Mouse (Mus musculus) layer of hippocampus, postnatal 25 days (tissue): ENCODE measurements around the gene Itm2a. TPM values are rescaled to one million over a fixed set of nuclear protein-coding genes. Genes with fewer than 3 reads are reported as not detected.

ENCODE experiments used
- DNase-seq, 2 experiments: peaks; one replicate each; pipeline ENCODE4 v3.0.0; 2022; ENCODE audit warnings: mixed read lengths in 2 of 2, low spot score in 1 of 2; ENCODE audit errors: extremely low spot score in 1 of 2
- total RNA-seq, 2 experiments: library from RNA; stranded (reverse); gene quantifications; 2 replicates each; pipeline ENCODE4 v1.2.3; 2021

Itm2a gene
- total RNA-seq, result 10 to 100 TPM; 41.4 to 45.7 TPM

DNA sequence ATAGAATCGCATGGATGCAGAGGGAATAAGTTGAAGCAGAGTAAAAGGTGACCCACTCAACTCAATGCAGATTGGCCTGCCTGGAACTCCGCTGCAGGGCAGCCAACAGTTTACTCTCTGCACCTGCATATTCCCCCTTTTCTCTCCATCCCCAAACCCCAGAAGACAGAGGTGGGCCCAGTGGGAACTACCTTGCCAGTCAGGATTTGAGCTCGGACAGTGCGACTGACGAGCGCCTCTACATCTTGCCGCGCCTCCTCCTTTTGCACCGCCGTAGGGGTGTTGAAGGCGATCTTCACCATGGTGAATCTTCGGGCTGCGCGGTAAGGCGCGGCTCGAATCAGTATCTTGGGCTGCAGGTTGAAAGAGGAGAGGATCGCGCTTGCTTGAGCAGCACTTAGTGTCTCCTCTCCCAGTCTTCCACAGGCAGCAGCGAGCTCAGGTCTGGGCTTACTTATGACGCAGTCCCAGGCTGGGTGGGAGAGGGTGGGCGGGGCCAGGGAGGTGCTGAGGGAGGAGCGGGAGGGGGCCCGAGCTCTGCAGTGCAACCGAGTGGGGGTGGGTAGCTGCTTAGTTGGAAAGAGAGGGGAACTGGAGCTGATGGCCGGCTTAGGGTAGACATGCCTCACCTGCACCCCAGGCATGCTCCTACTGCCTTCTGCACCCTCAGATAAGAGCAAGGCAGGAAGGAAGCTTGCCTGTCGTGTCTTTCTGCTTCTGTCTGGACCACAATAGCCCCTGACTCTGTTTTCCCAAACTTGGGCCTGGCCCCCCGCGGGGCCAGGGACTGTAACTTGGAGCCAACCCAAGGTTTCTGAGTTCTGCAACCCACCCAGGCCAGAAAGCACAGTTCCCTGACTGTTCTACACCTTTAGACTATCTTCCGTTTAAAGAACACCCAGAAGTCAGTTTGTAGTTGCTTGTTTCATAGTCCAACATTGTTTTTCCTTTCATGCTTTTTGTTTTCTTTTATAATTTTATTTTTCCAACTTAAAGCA is at the start of gene Itm2a:
Gene Itm2a (minus strand): TSS at position 462 of the 998 bp plus-strand sequence.
- DNase-seq, result peak; percentile 4 to 6

- peak in 1 of 2 experiments; percentile 4 for DNase-seq
These were observed 32.7 kb upstream of the Itm2a start for GRCm38 (mm10) chrX:107435887-107436286.

DNA sequence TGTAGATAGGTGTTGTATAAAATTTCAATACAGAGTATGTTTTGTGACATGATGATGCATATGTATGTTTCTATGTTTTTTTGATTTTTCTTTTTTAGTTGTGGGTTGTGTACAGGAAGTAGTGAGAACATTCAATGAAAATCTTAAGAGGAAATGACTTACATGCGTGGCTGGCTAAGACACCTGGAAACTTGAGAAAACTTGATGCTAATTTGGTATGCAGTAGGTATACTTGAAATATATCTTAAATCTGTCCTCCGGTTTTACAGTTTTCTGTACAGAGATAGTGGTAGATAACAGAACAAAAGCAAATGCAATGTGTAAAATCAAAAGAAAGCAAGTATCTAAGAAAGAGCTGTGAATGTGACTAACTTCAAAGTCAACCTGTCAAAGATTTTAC is 18.1 kb upstream of the Itm2a start:
- no peak for DNase-seq

GRCm38 (mm10) chrX:107417345-107417744 is 14.2 kb upstream of the Itm2a start:
- DNase-seq, result no peak

- no peak for DNase-seq
These were observed 12.8 kb upstream of the Itm2a start for GRCm38 (mm10) chrX:107415999-107416398.

- no peak for DNase-seq
These were observed 695 bp downstream of the Itm2a start for GRCm38 (mm10) chrX:107402481-107402880.

DNA sequence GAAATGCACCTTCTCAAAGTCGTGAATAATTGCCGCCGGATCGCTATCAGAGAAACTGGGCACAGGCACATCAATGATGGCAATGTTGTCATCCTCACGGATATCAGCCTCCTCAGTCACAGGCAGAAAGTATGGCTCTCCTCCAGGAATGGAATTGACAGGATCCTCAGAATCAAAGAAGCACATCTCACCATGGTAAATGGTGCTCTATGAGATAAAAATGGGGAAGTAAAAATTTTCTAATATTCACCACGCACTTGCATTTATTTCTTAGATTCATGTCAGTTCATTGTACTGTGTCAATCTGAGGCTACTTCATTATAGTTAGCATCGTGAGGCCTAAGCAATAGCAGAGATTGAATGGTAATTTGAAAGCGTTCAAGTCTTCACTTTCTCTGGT is 4.1 kb downstream of the Itm2a start:
- DNase-seq, result no peak

GRCm38 (mm10) chrX:107393256-107393655 is 9.9 kb downstream of the Itm2a start:
- no peak for DNase-seq

GRCm38 (mm10) chrX:107375329-107375728 is 27.8 kb downstream of the Itm2a start:
- DNase-seq, result no peak

Other genes with a start within 250 kb of the Itm2a start
- not detected for gene Gpr174, start 147.5 kb downstream of the Itm2a start, total RNA-seq